Mouse (Mus musculus) adipose tissue, adult 10 weeks (tissue): ENCODE measurements around the gene Mios. TPM values are rescaled to one million over a fixed set of nuclear protein-coding genes. Genes with fewer than 3 reads are reported as not detected.

ENCODE experiments used
- polyA plus RNA-seq: library from polyadenylated mRNA; stranded (reverse); fragments of 350-450 nt; fragmentation: Illumina TruSeq; extraction: RNeasy Lipid Tissue Mini Kit (QIAGEN cat#74804); gene quantifications from one replicate; pipeline ENCODE4 v1.2.3, GENCODE M21; 2014; ENCODE audit warnings: low read depth, low replicate concordance

Gene Mios
- 12.3 TPM for polyA plus RNA-seq

GRCm38 (mm10) chr6:8209047-8209865, at the start of gene Mios:
Gene Mios, plus strand, starts transcription at chr6:8209222.

GRCm38 (mm10) chr6:8192517-8192916, 16.5 kb upstream of the Mios start, which contains the start of gene Col28a1:
Gene Col28a1, minus strand, starts transcription at chr6:8192617.

GRCm38 (mm10) chr6:8259004-8259666, 50.1 kb downstream of the Mios start, which contains the start of the genes Rpa3, Umad1 and Gm45062:
Gene Rpa3, minus strand, starts transcription at chr6:8259173.
Gene Umad1, plus strand, starts transcription at chr6:8259288.
Gene Gm45062, plus strand, starts transcription at chr6:8259450.

Other genes starting within 250 kb of the Mios start
- 3.3 TPM for gene Col28a1, start 16.6 kb upstream of the Mios start, polyA plus RNA-seq
- gene Rpa3, start 50.0 kb downstream of the Mios start, polyA plus RNA-seq: 27.1 TPM
- gene Umad1, start 50.1 kb downstream of the Mios start, polyA plus RNA-seq: 20.2 TPM
- gene Gm45062, start 50.2 kb downstream of the Mios start, polyA plus RNA-seq: 7.0 TPM